Mouse (Mus musculus) bone marrow, adult 2 months (tissue): Measurements from ENCODE around the gene Hmcn2.

Experiments used
- CTCF ChIP-seq: fragments of 200-500 bp; IDR thresholded peaks from 2 replicates; pipeline ENCODE4 v1.5.1; 2011; ENCODE audit warnings: low read length, control low read depth; ENCODE audit not compliant: control insufficient read depth, insufficient read depth
- POLR2A ChIP-seq: fragments of 200-500 bp; IDR thresholded peaks from 2 replicates; pipeline ENCODE4 v1.6.1; 2011; ENCODE audit warnings: low read depth, mild to moderate bottlenecking, control low read depth, low read length, borderline replicate concordance; ENCODE audit not compliant: control insufficient read depth

- TF ChIP-seq CTCF (no peak), POLR2A (no peak)
Measured at GRCm38 (mm10) chr2:31474686-31475085, 160.5 kb downstream of the Hmcn2 start.
